Mouse (Mus musculus): ENCODE measurements around the gene Fam199x. TPM values are rescaled to one million over a fixed set of nuclear protein-coding genes. Genes with fewer than 3 reads are reported as not detected.

The Fam199x gene
- polyA plus RNA-seq (2011; ENCODE audit: insufficient read depth, insufficient read length, low read depth, missing spikeins): 12.2 and 12.9 TPM in 2 replicates

DNA sequence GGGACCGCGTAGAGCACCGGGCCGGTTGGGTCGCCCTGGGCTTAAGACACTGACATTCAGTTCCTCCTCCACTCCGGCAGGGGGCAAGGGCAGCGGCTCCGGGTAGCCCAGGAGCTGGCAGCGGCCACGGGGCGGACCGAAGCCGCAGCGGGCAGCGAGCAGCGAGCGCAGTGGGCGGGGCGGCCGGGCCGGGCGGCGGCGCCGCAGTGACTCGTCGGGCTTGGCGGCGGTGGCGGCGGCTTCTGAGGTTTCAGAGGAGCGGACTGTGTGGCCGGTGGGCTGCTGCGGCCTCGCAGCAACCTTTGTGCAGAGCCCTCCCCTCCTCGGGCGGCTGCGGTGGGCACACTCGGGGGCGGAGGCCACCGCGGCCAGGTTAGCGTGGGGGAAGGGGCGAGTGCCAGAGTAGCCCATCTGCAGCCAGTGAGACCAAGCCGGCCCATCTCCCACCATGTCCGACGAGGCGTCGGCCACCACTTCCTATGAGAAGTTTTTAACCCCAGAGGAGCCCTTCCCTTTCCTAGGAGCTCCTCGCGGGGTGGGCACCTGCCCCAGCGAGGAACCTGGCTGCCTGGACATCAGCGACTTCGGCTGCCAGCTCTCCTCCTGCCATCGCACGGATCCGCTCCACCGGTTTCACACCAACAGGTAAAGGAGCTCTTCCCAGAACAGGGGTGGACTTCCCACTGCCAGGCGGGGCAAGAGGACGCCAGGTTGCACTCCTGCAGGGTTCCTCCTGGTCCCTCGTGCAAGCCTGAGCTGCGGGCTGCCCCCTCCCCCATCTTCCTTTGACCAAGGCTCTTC is at the start of gene Fam199x:
Fam199x (plus strand) TSS at position 170 of the 801 bp plus-strand sequence.
- H3K36me3 ChIP-seq (ENCODE audit: control insufficient read depth, insufficient read depth, low read length, poor library complexity, severe bottlenecking): no peaks in the 10 kb centered on the region
- peak within 1 kb of the TSS; percentile 67 for H3K9ac ChIP-seq (ENCODE audit: low read depth, poor library complexity, severe bottlenecking)
- TF ChIP-seq POLR2A (IDR thresholded peaks at IDR 0.05; ENCODE audit: insufficient read depth, low read length): no peak
- no peaks in the 10 kb centered on the region for H3K27me3 ChIP-seq (ENCODE audit: control insufficient read depth, insufficient read depth, low read length, poor library complexity, severe bottlenecking)
- no peaks in the 10 kb centered on the region for H3K4me1 ChIP-seq (ENCODE audit: control insufficient read depth, insufficient read depth, low read length)
- H3K4me3 ChIP-seq (ENCODE audit: low read depth, low read length): peak within 1 kb of the TSS; percentile 59
- H3K27ac ChIP-seq (ENCODE audit: insufficient read depth, low read length): no peak within 1 kb of the TSS
- no peaks in the 10 kb centered on the region for H3K9me3 ChIP-seq (replicated peaks; ENCODE audit: control insufficient read depth, insufficient read depth, low read length, poor library complexity, severe bottlenecking)

DNA sequence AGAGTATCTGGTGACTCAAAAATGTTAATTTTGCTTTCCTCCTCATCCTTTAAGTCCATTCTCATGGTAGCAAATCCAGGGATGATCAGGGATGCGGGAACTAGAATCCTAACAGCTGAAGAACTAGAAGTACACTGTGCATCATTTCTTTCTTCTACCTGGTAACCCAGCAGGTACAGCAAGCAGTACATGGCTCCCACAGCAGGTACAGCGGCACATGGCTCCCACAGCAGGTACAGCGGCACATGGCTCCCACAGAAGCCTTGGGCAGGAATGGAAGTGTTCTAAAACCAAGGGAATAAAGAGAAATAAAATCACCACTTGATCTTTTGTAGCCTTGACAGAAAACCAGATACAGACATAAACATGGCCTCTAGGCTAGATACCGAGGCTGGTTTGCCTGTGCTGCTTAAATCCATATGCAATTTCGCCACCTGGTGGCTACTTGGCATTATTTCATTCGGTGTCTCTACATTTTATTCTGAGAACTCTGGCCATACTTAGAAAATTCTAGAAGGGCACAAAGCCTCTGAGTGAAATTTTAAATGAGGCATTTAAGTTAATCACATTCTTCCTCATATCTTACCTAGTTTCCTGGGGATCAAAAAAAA is 34.2 kb upstream of the Fam199x start:
- TF ChIP-seq POLR2A (IDR thresholded peaks at IDR 0.05; ENCODE audit: insufficient read depth, low read length): no peak
- TF ChIP-seq EP300 (IDR thresholded peaks at IDR 0.05; ENCODE audit: insufficient read depth, low read depth, low read length): no peak
- no peak for TF ChIP-seq CTCF (IDR thresholded peaks at IDR 0.05; ENCODE audit: low read depth, low read length)
- no peaks in the 10 kb centered on the region for H3K4me1 ChIP-seq (ENCODE audit: control insufficient read depth, insufficient read depth, low read length)
- H3K4me3 ChIP-seq (ENCODE audit: low read depth, low read length): no peak overlapping the region
- no peaks in the 10 kb centered on the region for H3K36me3 ChIP-seq (ENCODE audit: control insufficient read depth, insufficient read depth, low read length, poor library complexity, severe bottlenecking)
- H3K9me3 ChIP-seq (replicated peaks; ENCODE audit: control insufficient read depth, insufficient read depth, low read length, poor library complexity, severe bottlenecking): no peaks in the 10 kb centered on the region
- no peak overlapping the region for H3K9ac ChIP-seq (ENCODE audit: low read depth, poor library complexity, severe bottlenecking)
- no peaks in the 10 kb centered on the region for H3K27me3 ChIP-seq (ENCODE audit: control insufficient read depth, insufficient read depth, low read length, poor library complexity, severe bottlenecking)
- no peak overlapping the region for H3K27ac ChIP-seq (ENCODE audit: insufficient read depth, low read length)

DNA sequence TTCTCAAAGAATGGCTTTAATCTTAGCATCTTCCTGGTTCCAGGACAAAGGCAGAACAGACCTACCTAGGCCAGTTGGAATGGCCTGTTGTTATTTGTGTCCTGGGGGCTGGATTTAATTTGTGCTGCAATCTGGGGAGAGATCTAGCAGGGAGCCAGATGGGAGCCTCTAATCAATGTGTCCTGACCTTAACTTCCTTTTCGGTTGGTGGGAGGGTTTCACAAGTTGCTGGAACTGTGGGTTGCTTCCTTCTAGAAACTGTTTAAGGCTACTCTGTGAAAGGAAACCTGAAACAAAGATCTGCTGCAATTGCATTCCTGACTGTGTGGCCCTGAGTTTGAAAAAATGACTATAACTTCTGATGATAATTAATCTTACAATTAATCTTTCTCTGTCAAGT is 31.7 kb upstream of the Fam199x start:
- TF ChIP-seq POLR2A (IDR thresholded peaks at IDR 0.05; ENCODE audit: insufficient read depth, low read length) (no peak), CTCF (IDR thresholded peaks at IDR 0.05; ENCODE audit: low read depth, low read length) (no peak), EP300 (IDR thresholded peaks at IDR 0.05; ENCODE audit: insufficient read depth, low read depth, low read length) (no peak)
- Histone ChIP-seq H3K36me3 (ENCODE audit: control insufficient read depth, insufficient read depth, low read length, poor library complexity, severe bottlenecking) (no peaks in the 10 kb centered on the region), H3K9ac (ENCODE audit: low read depth, poor library complexity, severe bottlenecking) (no peak overlapping the region), H3K27ac (ENCODE audit: insufficient read depth, low read length) (no peak overlapping the region), H3K4me3 (ENCODE audit: low read depth, low read length) (no peak overlapping the region), H3K4me1 (ENCODE audit: control insufficient read depth, insufficient read depth, low read length) (no peaks in the 10 kb centered on the region), H3K9me3 (replicated peaks; ENCODE audit: control insufficient read depth, insufficient read depth, low read length, poor library complexity, severe bottlenecking) (no peaks in the 10 kb centered on the region), H3K27me3 (ENCODE audit: control insufficient read depth, insufficient read depth, low read length, poor library complexity, severe bottlenecking) (no peaks in the 10 kb centered on the region)

DNA sequence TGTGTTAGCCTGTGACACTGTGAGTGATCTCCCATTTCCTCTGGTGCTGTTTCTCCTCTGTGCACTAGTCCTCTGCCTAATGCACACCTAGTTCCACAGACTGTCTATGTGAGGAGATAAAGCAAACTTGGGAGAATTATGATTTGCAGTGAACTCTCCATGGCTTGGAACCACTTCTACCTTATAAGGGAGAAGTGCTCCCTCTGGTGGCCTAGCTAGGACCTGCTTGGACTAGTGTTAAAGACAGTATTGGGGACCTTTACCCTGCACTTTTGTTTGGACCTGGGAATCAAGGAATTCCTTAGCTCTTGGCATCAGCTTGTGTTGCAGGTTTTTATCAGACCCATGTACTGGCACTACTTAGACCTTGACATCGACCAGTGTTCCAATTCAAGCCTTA is 30.1 kb upstream of the Fam199x start:
- Histone ChIP-seq H3K27me3 (ENCODE audit: control insufficient read depth, insufficient read depth, low read length, poor library complexity, severe bottlenecking) (no peaks in the 10 kb centered on the region), H3K4me1 (ENCODE audit: control insufficient read depth, insufficient read depth, low read length) (no peaks in the 10 kb centered on the region), H3K9ac (ENCODE audit: low read depth, poor library complexity, severe bottlenecking) (no peak overlapping the region), H3K9me3 (replicated peaks; ENCODE audit: control insufficient read depth, insufficient read depth, low read length, poor library complexity, severe bottlenecking) (no peaks in the 10 kb centered on the region), H3K27ac (ENCODE audit: insufficient read depth, low read length) (no peak overlapping the region), H3K4me3 (ENCODE audit: low read depth, low read length) (no peak overlapping the region), H3K36me3 (ENCODE audit: control insufficient read depth, insufficient read depth, low read length, poor library complexity, severe bottlenecking) (no peaks in the 10 kb centered on the region)
- TF ChIP-seq EP300 (IDR thresholded peaks at IDR 0.05; ENCODE audit: insufficient read depth, low read depth, low read length): no peak
- TF ChIP-seq POLR2A (IDR thresholded peaks at IDR 0.05; ENCODE audit: insufficient read depth, low read length): no peak
- TF ChIP-seq CTCF (IDR thresholded peaks at IDR 0.05; ENCODE audit: low read depth, low read length): no peak

DNA sequence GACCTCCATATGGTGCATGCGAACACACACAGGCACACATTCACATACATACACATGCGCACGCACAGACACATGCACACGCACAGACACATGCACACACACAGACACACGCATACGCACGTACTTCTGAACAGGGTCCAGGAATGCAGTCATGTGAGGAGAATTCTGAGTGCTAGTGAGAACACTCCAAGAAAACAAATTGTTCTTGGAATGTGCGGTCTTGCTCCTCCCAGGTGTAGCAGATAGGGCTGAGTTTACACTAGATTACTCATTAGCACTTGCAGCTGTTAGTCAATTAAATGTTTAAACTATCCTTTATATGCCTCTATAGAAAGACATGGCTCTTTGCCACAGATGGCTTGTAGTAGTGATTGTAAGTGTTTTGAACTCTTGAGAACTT is 18.5 kb upstream of the Fam199x start:
- Histone ChIP-seq H3K9me3 (replicated peaks; ENCODE audit: control insufficient read depth, insufficient read depth, low read length, poor library complexity, severe bottlenecking) (no peaks in the 10 kb centered on the region), H3K36me3 (ENCODE audit: control insufficient read depth, insufficient read depth, low read length, poor library complexity, severe bottlenecking) (no peaks in the 10 kb centered on the region; the same call in 1 of the 2 replicates)
- TF ChIP-seq CTCF (IDR thresholded peaks at IDR 0.05; ENCODE audit: low read depth, low read length): no peak
- TF ChIP-seq EP300 (IDR thresholded peaks at IDR 0.05; ENCODE audit: insufficient read depth, low read depth, low read length): no peak
- TF ChIP-seq POLR2A (IDR thresholded peaks at IDR 0.05; ENCODE audit: insufficient read depth, low read length): no peak

DNA sequence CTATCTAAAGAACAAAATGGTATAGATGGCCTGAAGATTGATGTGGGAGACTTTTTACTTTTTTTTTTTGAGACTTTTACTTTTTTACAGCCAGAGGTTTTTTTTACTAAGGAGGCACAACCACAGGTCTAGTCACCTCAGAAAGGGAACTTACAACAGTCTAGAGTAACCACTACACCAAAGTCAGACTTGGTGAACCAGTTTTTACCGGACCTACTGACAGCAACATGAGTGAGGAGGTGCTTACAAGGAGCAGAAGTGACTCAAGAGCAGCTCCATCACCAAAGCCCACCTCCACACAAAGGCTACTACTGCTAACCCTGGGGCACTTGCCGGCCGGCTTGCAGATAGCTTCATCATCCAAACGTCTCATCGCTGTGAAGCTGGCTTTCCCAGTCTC is 17.7 kb upstream of the Fam199x start:
- no peak overlapping the region for H3K4me3 ChIP-seq (ENCODE audit: low read depth, low read length)
- TF ChIP-seq CTCF (IDR thresholded peaks at IDR 0.05; ENCODE audit: low read depth, low read length): no peak
- TF ChIP-seq EP300 (IDR thresholded peaks at IDR 0.05; ENCODE audit: insufficient read depth, low read depth, low read length): no peak
- TF ChIP-seq POLR2A (IDR thresholded peaks at IDR 0.05; ENCODE audit: insufficient read depth, low read length): no peak
- no peaks in the 10 kb centered on the region for H3K9me3 ChIP-seq (replicated peaks; ENCODE audit: control insufficient read depth, insufficient read depth, low read length, poor library complexity, severe bottlenecking)
- H3K9ac ChIP-seq (ENCODE audit: low read depth, poor library complexity, severe bottlenecking): no peak overlapping the region
- no peaks in the 10 kb centered on the region for H3K27me3 ChIP-seq (ENCODE audit: control insufficient read depth, insufficient read depth, low read length, poor library complexity, severe bottlenecking)
- H3K4me1 ChIP-seq (ENCODE audit: control insufficient read depth, insufficient read depth, low read length): no peaks in the 10 kb centered on the region
- no peaks in the 10 kb centered on the region; the same call in 1 of the 2 replicates for H3K36me3 ChIP-seq (ENCODE audit: control insufficient read depth, insufficient read depth, low read length, poor library complexity, severe bottlenecking)
- H3K27ac ChIP-seq (ENCODE audit: insufficient read depth, low read length): no peak overlapping the region

More for the DNA sequence above, 18.5 kb upstream of the Fam199x start:
- H3K4me1 ChIP-seq (ENCODE audit: control insufficient read depth, insufficient read depth, low read length): no peaks in the 10 kb centered on the region
- H3K27ac ChIP-seq (ENCODE audit: insufficient read depth, low read length): no peak overlapping the region
- H3K4me3 ChIP-seq (ENCODE audit: low read depth, low read length): no peak overlapping the region
- H3K27me3 ChIP-seq (ENCODE audit: control insufficient read depth, insufficient read depth, low read length, poor library complexity, severe bottlenecking): no peaks in the 10 kb centered on the region
- H3K9ac ChIP-seq (ENCODE audit: low read depth, poor library complexity, severe bottlenecking): no peak overlapping the region

All from ES-Bruce4 (cell line).